Mouse (Mus musculus) right cerebral cortex, postnatal 10 days (tissue): ENCODE measurements around the gene Ptpro.
"Not testable (repeated sequence)": the region's sequence is repeated elsewhere in the genome, so short reads cannot be mapped to it uniquely, and the experiment has no call there.

Source experiments
- DNase-seq, 2 experiments: peaks; one replicate each; pipeline ENCODE4 v3.0.0; 2021; ENCODE audit warnings: low spot score in 2 of 2

Gene Ptpro

DNA sequence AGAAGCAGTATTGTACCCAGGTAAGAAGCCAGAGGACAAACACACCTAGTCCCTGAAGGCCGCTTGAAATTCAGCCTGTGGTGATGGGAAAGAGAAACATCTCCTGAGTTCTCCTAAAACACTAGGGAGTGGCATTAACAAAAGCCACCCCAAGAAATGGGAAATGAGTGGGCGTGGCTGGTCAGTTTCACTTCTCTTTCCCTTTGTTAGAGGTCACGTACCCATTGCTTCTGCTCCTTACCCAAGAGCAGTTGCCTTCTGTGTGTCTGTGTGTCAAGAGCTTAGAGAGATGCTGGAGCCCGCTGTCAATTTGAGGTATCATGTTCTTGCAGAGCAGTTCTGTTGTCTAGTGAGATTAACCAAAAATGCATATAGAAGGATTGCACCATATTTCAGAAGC is 134.2 kb downstream of the Ptpro start:
- no peak for DNase-seq

DNA sequence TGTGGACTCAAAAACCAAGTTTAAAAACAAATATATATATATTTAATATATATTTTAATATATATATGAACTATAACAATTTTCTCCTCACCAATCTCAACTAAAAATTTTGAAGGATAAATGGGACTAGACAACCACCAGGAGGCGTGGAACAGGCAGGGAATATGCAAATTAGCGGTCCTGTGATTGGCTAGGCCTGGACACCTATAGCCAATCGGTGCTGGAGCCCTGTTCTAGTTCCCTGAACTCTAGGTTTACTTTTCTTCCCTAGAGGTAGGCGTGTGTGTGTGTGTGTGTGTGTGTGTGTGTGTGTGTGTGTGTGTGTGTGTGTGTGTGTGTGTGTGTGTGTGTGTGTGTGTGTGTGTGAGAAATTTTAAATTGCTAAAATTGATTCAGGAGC is 134.8 kb downstream of the Ptpro start:
- DNase-seq = no peak

DNA sequence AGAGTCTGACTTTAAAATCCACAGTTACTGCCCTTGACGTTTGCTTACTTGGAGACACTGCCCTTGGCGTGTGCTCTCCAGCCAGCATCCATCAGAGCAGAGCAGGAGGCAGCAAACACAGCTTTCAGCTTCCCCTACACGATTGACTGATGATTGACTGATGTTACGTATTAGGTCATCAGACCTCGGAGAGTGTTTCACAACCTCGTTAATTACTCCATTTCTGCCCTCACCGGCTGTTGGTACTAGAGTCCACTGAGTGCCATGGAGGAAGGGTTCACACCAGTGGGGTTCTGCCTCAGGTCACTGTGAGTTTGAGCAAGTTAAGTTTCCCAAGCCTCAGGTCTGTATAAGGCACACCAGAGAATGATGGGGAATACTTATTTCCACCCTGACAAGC is 143.0 kb downstream of the Ptpro start:
- no peak for DNase-seq

DNA sequence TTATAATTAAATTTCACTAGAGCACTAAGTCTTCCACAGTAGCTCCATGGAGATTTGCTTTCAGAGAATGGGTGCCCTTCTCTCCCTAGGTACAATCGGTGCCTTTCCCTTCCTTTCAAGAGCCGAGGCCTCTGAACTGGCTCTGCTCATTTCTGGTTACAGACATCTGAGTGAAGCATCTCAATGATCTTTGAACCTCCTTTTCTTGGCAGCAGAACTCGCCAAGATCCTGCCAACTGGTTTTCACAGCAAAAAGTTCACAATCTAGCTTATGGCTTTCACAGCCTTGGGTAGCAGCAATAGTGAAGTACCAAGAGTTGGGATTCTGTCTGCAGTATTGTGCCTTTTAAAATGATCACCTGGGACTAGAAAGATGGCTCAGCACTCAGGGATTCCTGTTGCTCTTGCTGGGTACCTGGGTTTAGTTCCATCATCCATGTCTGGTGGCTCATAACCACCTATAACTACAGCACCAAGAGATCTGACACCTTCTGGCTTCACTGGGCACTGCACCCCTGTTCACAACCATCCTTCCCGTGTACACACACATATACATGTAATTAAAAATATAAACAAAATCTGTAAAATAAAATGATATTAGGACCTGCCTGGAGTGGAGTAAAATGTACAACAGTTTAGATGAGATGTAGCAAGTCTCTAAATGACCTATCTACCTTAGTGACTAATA is 144.1 kb downstream of the Ptpro start:
- no peak for DNase-seq

DNA sequence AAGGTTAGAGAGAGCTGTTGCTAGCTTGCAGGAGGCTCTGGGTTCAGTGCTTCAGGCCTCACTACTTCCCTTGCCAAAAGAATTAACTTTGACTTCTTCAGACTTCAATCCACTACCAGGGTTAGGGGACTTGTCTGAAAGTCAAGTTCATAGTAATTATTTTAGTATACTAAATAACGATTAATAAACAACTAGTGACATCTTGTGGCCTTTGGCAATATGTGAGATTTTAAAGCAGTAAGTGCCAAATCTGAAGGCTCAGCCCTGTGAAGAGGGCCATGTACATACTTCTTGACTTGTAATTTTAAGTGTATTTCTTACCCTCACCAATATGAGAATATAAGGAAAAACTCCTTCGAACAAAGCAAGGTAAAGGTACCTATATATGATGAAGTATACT is 145.2 kb downstream of the Ptpro start:
- DNase-seq = no peak

DNA sequence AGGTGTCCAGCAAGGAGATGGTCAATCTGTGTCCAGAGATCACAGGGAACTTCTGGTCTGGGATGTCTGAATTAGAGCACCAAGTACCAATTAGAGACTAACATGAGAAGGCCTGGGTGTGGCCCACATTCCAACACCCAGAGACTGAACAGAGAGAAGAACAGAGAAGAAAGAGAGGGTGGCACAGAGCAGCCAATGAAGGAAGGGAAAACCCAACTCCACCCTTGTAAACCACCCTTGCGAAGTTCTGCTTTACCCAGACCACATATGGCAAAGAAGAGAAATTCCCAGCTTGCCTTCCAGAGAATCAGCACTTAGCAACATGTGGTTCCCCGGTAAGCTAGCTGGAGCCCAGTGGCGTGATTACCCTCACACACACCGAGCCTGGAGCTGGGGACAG is 152.1 kb downstream of the Ptpro start:
- no peak for DNase-seq

DNA sequence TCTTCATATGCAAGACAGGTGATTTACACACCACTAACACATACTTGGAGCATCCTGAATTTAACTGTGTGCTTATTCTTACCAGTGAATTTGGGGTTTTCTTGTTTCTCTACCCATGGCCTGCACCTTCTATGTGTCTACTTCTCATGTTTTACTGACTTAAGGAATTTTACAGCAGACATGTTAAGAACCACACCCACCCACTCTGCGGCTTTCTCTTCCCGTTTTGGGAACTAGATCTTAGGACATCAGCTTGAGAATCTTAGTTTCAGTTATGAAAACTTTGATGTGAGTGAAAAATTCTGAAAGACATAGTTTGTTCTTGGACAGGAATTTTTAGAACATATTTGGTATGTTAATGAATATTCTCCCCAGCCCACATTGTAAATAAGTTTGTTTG is 153.6 kb downstream of the Ptpro start:
- DNase-seq = no peak

DNA sequence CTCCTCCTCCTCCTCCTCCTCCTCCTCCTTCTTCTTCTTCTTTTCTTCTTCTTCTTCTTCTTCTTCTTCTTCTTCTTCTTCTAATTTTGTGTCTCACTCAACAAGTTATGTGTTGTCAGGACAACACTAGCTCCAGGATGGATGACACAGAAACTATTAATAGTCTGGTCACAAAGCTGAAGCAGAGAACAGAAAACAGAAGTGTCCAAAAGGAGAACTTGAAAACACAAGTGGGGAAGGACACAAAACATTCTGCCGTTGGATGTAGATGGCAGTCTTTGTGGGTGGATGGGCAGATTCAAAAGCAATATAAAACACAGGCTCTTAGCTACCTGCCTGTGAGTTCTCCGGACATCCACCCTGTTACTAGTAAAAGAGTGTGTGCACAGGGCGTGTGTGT is 158.4 kb downstream of the Ptpro start:
- DNase-seq = no peak

DNA sequence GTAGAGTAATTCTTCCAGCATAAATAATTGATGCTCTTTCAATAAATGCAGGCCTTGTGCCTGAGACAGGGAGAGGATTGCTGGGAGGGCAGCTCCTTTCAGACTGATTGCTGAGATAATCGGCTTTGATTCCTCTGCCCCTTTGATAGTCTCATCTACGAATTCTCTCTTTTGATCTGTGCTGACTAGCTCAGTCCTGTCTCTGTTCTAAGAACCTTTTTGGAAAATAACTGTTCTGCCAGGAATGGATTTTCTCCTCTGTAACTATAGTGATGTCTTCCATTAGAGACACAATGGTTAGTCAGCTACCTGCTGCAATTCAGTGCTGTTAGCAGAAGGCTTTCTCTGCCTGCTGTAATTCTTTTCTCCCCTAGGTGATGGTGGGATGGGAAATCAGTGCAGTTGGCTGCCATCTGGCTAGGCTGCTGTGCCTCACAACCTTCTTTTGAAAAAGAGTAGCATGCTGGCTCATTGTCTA is 159.8 kb downstream of the Ptpro start:
- DNase-seq = peak in 1 of 2 experiments; percentile 40

DNA sequence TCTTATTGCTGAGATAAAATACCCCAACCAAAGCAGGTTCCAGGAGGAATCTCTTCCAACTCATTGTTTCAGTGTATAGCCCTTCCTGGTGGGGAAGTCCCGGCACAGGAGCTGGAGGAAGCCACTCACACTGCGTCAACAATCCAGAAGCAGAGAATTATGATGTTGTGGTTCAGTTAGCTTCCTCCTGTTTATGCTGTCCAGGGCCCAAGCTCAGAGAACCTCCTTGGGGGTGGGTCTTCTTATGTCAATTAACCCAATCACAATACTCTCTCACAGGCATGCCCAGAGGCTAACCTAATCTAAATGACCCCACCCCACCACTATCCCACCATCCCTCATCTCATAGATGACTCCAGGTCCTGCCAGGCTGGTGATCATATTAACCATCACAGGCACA is 160.9 kb downstream of the Ptpro start:
- DNase-seq = no peak

DNA sequence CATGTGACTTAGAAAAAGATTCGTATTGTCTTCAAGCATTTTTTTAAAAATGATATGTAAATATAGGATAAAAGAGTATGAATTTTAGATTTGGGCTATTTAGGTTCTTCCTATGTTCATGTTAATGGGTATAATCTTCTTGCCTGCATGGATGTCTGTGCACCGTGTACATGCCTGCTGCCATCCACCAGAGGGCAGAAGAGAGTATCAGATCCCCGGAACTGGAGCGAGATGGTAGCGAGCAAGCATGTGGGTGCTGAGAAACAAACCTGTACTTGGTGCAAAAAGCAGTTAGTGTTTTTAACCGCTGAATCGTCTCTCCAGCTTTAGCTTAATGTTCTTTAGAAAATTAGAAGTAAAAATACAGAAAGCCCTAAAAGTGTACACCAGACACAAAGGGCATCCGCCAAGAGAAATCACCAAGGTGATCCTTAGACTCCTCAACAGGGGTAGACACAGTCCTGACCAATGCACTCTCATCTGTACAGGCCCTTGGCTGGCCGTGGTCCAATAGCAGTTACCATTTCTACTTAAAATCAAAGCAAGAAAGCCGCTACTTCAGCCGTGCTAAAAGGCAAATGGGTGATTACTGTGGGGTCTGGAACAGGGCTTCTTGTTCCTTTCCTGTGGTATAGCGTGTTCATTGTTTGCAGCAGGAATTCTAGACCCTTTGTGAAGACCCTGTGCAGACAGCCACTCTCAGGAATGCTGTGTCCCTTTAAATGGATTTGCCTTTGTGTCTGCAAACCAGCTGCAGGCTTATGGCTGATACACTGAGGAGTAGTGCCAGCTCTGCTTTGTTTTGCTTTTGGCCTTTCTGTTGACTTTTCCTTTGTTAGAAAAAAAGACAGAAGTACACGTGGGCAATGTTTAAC is 162.6 kb downstream of the Ptpro start:
- DNase-seq = peak; percentile 44 to 61

DNA sequence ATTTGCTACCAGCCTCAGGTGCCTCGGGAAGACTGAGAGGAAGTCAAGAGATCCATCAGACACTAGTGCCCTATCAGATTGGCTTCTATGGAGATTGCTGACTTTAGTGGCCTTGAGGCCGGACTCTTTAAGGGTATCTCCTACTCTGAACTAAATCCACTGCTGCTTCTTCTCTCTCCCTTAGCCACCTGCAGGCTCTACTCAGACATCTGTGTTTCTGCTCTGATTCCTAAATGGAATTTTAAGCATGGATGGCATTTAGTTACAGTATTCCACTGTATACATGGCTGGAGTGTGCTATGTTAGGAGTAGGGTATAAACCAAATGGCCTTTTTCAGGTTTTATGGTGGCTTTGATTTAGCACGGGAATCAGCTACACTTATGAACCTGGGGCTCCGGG is 170.7 kb downstream of the Ptpro start:
- DNase-seq = no peak

DNA sequence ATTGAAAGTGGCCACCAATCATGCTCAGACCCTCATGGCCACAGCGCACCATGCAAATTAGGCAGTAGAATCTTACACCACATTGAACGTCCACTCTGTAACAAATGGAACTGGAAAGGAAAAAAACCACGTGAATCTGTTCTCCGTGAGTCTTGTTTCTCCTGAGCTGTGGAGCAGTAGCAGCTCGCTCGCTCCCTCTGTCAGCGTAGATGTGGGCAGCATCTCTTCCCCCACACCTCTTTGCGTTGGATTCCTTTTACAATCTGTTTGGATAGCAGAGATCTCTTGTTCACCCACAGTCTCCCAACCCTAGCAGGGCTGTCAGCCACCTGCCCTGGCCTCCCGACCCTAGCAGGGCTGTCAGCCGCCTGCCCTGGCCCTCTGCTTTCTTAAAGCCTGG is 171.7 kb downstream of the Ptpro start:
- no peak for DNase-seq

DNA sequence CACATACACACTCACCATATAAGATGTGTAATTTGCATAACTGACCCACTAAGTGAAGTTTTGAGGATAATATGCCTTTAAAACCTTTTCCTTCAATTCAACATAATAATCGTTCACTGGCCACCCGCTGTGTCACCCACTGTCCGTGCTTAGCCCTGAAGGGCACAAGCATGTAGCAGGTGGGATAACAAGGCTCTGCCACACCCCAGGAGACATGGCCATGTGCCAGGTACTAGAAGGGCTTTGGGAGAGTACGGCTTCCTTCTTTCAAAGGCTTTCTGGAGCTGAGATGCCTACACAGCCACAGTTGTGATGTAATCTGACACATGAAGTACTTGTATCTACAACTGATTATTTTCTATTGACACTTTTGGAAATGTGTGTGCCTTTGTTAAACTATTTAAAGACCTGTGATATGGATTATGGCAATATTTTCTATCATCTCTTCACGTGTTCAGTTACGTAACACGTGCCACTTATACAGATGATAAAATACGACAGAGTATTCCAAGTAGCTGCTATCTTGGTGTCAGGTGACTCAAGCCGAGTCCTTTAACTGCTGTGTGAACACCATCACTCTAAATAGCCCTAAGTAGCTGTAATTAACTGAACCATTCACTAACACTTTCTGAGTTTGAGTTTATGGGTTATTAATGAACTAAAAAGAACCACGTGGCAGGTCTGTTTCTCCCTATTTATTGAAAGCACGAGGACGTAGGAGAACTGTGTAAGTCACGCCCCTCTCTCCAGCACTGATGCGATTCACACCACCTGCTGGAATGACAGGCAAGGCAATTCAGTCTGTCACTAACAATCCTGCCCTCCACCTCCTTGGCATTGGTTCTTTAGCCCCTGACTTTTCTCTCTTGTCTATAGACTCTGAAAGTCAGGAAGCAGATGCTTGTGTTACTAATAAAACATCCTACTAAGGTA is 173.6 kb downstream of the Ptpro start:
- no peak for DNase-seq

DNA sequence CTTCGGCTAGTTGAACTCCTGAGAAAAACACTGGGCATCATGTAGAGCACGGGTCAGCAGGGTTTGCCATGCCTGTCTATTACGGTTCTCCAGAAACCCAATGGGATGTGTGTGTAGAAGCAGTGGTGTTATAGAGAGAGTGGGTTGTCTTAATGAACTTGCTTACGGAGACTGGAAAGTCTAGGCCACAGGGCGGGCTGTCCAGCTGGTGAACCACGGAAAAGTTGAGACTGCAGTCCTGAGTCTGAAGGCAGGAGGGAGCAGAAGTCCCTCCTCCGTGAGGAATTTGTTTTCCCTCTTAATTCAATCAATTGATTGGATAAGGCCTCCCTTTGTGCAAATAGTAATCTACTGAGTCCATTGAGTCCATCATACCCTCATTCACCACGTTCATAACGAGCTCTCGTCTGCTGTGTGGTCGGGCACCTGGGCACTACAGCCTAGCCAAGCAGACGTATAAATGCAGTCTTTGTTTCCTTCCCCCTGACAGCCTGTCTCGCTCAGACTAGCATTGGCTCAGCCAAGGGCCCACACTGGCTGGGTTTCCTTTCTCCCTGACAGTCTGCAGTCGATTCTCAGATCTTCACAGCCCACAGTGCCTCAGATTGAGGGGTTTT is 181.5 kb downstream of the Ptpro start:
- DNase-seq = peak; percentile 65 to 66

DNA sequence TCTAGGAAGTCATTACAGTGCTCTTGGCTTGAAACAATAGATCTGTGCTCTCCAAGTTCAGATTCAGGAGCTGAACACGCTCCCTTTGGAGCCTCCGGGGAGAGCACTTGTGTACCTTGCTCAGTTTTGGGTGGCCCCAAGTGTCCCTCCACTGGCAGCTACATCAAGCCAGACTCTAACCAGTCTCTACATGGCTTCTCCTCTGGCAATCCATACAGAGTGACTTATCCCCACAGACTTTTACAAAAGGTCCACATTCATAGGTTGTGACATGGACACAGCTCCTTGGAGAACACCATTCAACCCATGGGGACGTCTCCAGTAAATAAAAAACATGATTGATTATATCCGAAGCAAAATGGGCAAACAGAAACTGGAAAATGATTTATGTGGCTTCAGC is 185.4 kb downstream of the Ptpro start:
- DNase-seq = no peak

DNA sequence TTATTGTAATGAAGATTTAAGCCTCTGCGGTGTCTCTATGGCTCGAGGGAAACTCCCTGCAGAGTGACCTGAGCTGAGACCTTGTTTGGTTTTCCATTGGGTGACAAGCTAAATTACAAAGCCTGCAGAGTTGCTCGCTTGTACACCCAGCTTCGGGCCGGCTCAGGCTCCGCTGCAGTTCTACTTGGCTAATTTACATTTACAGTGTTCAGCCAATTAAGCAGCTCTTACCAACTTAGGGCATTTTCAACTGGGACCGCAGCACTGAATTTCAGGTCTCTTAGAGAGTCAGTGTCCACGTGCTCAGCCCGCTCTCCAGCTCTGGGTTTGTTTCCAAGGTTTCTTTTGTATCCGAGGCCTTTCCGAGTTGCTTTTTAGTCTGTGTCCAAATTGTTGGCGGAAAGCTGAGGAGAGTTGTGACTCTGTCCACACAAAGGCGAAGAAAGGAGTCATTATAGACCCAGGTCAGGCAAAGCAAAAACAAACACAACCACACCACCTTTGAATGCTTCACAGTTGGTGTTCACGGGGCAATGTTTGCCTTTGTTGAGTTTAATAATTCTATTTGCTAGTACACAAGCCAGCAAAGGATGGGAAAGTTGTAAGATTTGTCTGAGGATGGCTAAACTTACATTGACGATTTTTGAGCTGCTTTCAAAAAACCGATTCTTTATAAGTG is 185.9 kb downstream of the Ptpro start:
- DNase-seq = peak; percentile 49 to 61

DNA sequence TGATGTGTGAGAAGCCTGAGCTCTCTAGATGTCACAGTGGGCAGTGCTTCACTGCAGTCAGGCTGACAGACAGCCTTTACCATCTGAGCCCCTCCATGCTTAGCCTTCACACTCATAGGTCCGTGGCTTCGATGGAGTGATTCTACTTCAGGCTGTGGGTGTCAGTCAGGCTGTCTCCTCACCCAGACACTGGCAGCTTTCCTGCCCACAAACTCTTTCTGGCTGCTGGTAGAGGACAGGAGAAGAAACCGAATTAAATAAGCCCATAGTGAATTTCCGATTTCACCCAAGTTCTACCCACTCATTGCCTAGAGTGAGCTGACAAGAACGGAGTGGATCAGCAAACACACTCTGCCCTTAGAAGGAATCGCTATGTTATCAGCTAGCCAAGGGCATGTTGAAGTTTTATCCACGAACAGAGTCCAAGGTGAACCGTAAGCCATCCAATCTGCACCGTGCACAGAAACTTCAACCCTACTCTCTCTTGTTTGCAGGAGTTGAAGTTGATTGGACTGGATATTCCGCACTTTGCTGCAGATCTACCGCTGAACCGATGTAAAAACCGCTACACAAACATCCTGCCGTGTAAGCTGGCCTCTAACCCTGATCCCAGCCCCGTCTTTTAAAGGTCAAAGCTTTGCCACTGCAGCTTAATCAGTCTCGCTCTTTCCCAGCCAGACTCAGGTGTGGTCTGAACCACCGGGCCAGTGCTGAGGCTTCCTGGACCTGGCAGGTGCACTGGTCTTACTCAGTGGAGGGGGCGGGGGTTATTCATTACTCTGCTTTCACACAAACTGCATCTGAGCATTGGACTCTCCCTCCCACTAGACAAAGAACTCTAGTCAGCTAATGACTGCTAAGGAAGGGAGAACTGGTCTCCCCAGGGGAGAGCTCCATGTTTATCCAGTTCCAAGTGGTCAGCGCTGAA is 188.7 kb downstream of the Ptpro start:
- DNase-seq = peak in 1 of 2 experiments; percentile 35

DNA sequence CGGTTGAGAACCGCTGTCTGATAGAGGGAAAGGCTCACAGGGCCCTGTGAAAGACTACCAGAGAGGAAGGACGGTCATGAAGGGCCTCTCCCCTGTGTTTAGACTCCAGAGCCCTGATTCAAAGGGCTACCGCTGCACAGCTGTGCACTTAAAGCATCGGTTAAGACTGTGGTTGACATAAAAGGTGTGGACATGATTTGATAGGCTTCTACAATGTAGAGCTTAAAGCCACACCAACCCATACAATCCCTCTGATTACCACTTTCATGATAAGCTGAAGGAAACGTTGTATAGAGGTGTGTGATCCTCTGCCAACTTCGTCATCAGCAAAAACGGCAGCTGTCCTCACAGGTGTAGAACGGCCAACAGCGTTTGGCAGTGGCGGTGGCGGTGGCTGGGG is 191.0 kb downstream of the Ptpro start:
- no peak for DNase-seq

DNA sequence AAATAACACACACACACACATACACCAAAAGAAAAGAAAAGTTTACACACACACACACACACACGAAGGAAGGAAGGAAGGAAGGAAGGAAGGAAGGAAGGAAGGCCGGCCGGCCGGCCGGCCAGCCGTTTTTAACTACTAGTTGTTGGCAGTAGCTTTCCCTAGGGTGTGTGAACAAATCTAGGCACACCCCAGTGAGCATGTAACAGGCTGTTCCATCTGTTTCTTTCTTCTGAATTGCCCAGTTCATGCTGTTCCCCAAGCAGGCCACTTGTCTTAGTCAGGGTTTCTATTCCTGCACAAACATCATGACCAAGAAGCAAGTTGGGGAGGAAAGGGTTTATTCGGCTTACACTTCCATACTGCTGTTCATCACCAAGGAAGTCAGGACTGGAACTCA is 194.0 kb downstream of the Ptpro start:
- not testable (repeated sequence) for DNase-seq
